In genomic region chr12:3817033-3817432, GRCm38 (mm10) we compare ENCODE assay signal across 11 mouse cellular contexts. TPM values are rescaled to one million over a fixed set of nuclear protein-coding genes. Genes with fewer than 3 reads are reported as not detected.
DNase-seq lines count a peak whose midpoint lies in the region; ATAC-seq and TF ChIP-seq lines count a peak whose summit lies in the region.
"Had no signal": no experiment of that assay in that cellular context is flagged by ENCODE, and none has a peak within 500 bp of the region (broad histone marks: within the 10 kb centered on the region; RNA-seq: fewer than 3 reads in every experiment).

No protein-coding gene starts in this region.

- H3K9me3 ChIP-seq in liver, postnatal 0 days (ENCODE audit: low read length): no peaks in the 10 kb centered on the region
- no peaks in the 10 kb centered on the region for H3K9me3 ChIP-seq in liver, embryonic 12.5 days (replicated peaks)
- H3K9me3 ChIP-seq: forebrain, embryonic 13.5 days; neural tube, embryonic 15.5 days had no signal

- TF ChIP-seq CTCF in liver, postnatal 0 days (IDR thresholded peaks at IDR 0.05; ENCODE audit: low read depth): peak; percentile 32

- peaks cover 7% of the 10 kb centered on the region for H3K4me1 ChIP-seq in liver, postnatal 0 days (ENCODE audit: insufficient read depth)
- H3K4me1 ChIP-seq in liver, embryonic 12.5 days: peaks cover 15% of the 10 kb centered on the region

- no peaks in the 10 kb centered on the region for H3K36me3 ChIP-seq in liver, postnatal 0 days (replicated peaks; ENCODE audit: insufficient read depth, low read length)
- H3K36me3 ChIP-seq in liver, embryonic 12.5 days: no peaks in the 10 kb centered on the region
- H3K36me3 ChIP-seq: neural tube, embryonic 15.5 days had no signal

- TF ChIP-seq EP300 in liver, postnatal 0 days (IDR thresholded peaks at IDR 0.05; ENCODE audit: low read depth): no peak

- intact Hi-C loops in left cerebral cortex, postnatal 36 days (cut with DNase I): loop anchor here (5.0 kb wide), 1 partner anchor 35 kb away; no protein-coding TSS in a partner anchor

- no peak overlapping the region for H3K4me3 ChIP-seq in liver, postnatal 0 days (ENCODE audit: low read depth, low read length)
- H3K4me3 ChIP-seq in liver, embryonic 12.5 days: no peak overlapping the region
- H3K4me3 ChIP-seq: forebrain, embryonic 13.5 days; neural tube, embryonic 15.5 days had no signal

- H3K27ac ChIP-seq in liver, postnatal 0 days (ENCODE audit: low read depth): no peak overlapping the region
- no peak overlapping the region for H3K27ac ChIP-seq in liver, embryonic 12.5 days
- H3K27ac ChIP-seq: forebrain, embryonic 13.5 days had no signal

- WGBS in liver, postnatal 0 days (ENCODE audit: insufficient replicate concordance): 69% methylated on average over 7 of the region's 7 CpGs
- 61% methylated on average over 7 of the region's 7 CpGs for WGBS in liver, embryonic 12.5 days (ENCODE audit: insufficient replicate concordance)

- ATAC-seq in liver, postnatal 0 days: no peak; the same call in 1 of the 2 replicates
- ATAC-seq in liver, embryonic 12.5 days: no peak
- ATAC-seq: forebrain, embryonic 13.5 days had no signal

- no peak overlapping the region for H3K4me2 ChIP-seq in liver, postnatal 0 days (ENCODE audit: low read depth, low read length)
- H3K4me2 ChIP-seq in liver, embryonic 12.5 days: no peak overlapping the region
- H3K4me2 ChIP-seq: forebrain, embryonic 13.5 days; neural tube, embryonic 15.5 days had no signal

- H3K9ac ChIP-seq in liver, postnatal 0 days (replicated peaks): no peak overlapping the region
- H3K9ac ChIP-seq in liver, embryonic 12.5 days: no peak overlapping the region
- H3K9ac ChIP-seq: forebrain, embryonic 13.5 days; neural tube, embryonic 15.5 days had no signal

- peak; percentile 71 for DNase-seq in frontal cortex, postnatal 36 days (ENCODE audit: low spot score in 2 of 2)
- DNase-seq in frontal cortex, postnatal 10 days (ENCODE audit: low spot score in 2 of 2): no peak
- no peak for DNase-seq in liver, postnatal 0 days
- peak; percentile 59 for DNase-seq in ZHBTc4 (ENCODE audit: low read depth, low spot score)
- peak; percentile 68 to 82 for DNase-seq in left cerebral cortex, postnatal 36 days (ENCODE audit: low spot score in 2 of 2)
- no peak for DNase-seq in ovary, postnatal 10 days (ENCODE audit: low spot score)
- no peak for DNase-seq in embryo, embryonic 9.5 days (ENCODE audit: extremely low spot score)
- DNase-seq: thymus, postnatal 14 days had no signal

- H3K27me3 ChIP-seq in liver, postnatal 0 days (ENCODE audit: insufficient read depth, low read length): no peaks in the 10 kb centered on the region
- no peaks in the 10 kb centered on the region for H3K27me3 ChIP-seq in liver, embryonic 12.5 days (replicated peaks)
- H3K27me3 ChIP-seq: forebrain, embryonic 13.5 days; neural tube, embryonic 15.5 days had no signal

RNA-seq across cellular contexts. Expression of gene Dnmt3a, which starts 11.2 kb away (rescaled TPM):
- 21.0 and 24.3 TPM in 2 replicates for polyA plus RNA-seq in liver, postnatal 0 days (2015; fragmentation: Nextera tagmentation; extraction: Ambion mirVana)
- 57.9 and 58.7 TPM in 2 replicates for polyA plus RNA-seq in liver, embryonic 12.5 days (2016; fragmentation: Nextera tagmentation; extraction: Ambion mirVana)
- 100 to 1,000 TPM; 100 to 124 TPM for total RNA-seq in left cerebral cortex, postnatal 36 days (2021)

Comparison
In these comparisons a context has a peak if more than half of its experiments do, and no peak if none do; other contexts are left out.
1. DNase-seq: peak in frontal cortex, postnatal 36 days (2 of 2), ZHBTc4 (single experiment) and left cerebral cortex, postnatal 36 days (2 of 2); none in frontal cortex, postnatal 10 days (0 of 2), liver, postnatal 0 days (single experiment), ovary, postnatal 10 days (single experiment) and embryo, embryonic 9.5 days (single experiment).